Mouse (Mus musculus) ovary, postnatal 14 days (tissue): ENCODE results near the gene Arhgef2.
A peak's percentile ranks its signal among the peaks of the same experiment; 100 is the strongest.
"Not testable (repeated sequence)": the region's sequence is repeated elsewhere in the genome, so short reads cannot be mapped to it uniquely, and the experiment has no call there.

Experiments
- DNase-seq: peaks from one replicate; pipeline ENCODE4 v3.0.0; 2022; ENCODE audit warnings: low spot score

Arhgef2 gene

GRCm38 (mm10) chr3:88605666-88606065 is at the start of gene Arhgef2:
Gene Arhgef2 (plus strand): TSS chr3:88605966.
- DNase-seq = not testable (repeated sequence)

GRCm38 (mm10) chr3:88556616-88557015 is 49.1 kb upstream of the Arhgef2 start:
- DNase-seq = no peak

- no peak for DNase-seq
These were observed 46.2 kb upstream of the Arhgef2 start for GRCm38 (mm10) chr3:88559596-88559995.

GRCm38 (mm10) chr3:88561989-88562388 is 43.8 kb upstream of the Arhgef2 start:
- no peak for DNase-seq

- DNase-seq = no peak
These were observed 42.3 kb upstream of the Arhgef2 start for GRCm38 (mm10) chr3:88563442-88563841.

- DNase-seq = no peak
These were observed 41.8 kb upstream of the Arhgef2 start for GRCm38 (mm10) chr3:88563966-88564365.

GRCm38 (mm10) chr3:88566116-88566515 is 39.6 kb upstream of the Arhgef2 start:
- DNase-seq = no peak

- DNase-seq = no peak
These were observed 39.2 kb upstream of the Arhgef2 start for GRCm38 (mm10) chr3:88566536-88567061.

GRCm38 (mm10) chr3:88567892-88568291 is 37.9 kb upstream of the Arhgef2 start:
- DNase-seq = no peak

- DNase-seq = no peak
These were observed 37.2 kb upstream of the Arhgef2 start for GRCm38 (mm10) chr3:88568615-88569014.

GRCm38 (mm10) chr3:88569093-88569492 is 36.7 kb upstream of the Arhgef2 start:
- DNase-seq = no peak

GRCm38 (mm10) chr3:88569694-88570093 is 36.1 kb upstream of the Arhgef2 start:
- DNase-seq = no peak

GRCm38 (mm10) chr3:88570341-88570740 is 35.4 kb upstream of the Arhgef2 start:
- no peak for DNase-seq

GRCm38 (mm10) chr3:88571856-88572255 is 33.9 kb upstream of the Arhgef2 start:
- no peak for DNase-seq

- no peak for DNase-seq
These were observed 32.9 kb upstream of the Arhgef2 start for GRCm38 (mm10) chr3:88572835-88573234.

GRCm38 (mm10) chr3:88573810-88574209 is 32.0 kb upstream of the Arhgef2 start:
- no peak for DNase-seq

GRCm38 (mm10) chr3:88575540-88575939 is 30.2 kb upstream of the Arhgef2 start, which contains the start of gene Ssr2:
Gene Ssr2 (plus strand): TSS chr3:88575876.
- no peak for DNase-seq

GRCm38 (mm10) chr3:88577846-88578245 is 27.9 kb upstream of the Arhgef2 start:
- not testable (repeated sequence) for DNase-seq

- DNase-seq = no peak
These were observed 27.0 kb upstream of the Arhgef2 start for GRCm38 (mm10) chr3:88578498-88579424.

GRCm38 (mm10) chr3:88579454-88580117 is 26.2 kb upstream of the Arhgef2 start:
- DNase-seq = peak; percentile 64

GRCm38 (mm10) chr3:88585769-88586168 is 20.0 kb upstream of the Arhgef2 start:
- DNase-seq = no peak

GRCm38 (mm10) chr3:88586640-88587039 is 19.1 kb upstream of the Arhgef2 start:
- no peak for DNase-seq

GRCm38 (mm10) chr3:88590246-88590645 is 15.5 kb upstream of the Arhgef2 start:
- no peak for DNase-seq
